Mouse (Mus musculus) liver, embryonic 11.5 days (tissue): ENCODE data around the gene Ramp2. TPM values are rescaled to one million over a fixed set of nuclear protein-coding genes. Genes with fewer than 3 reads are reported as not detected.
A peak's percentile ranks its signal among the peaks of the same experiment; 100 is the strongest.

ENCODE experiments used
- ATAC-seq: fragments of 200-750 bp; cut with Nextera tagmentation; replicated peaks from 2 replicates; pipeline ENCODE4 v1.8.0; 2017; ENCODE audit warnings: moderate number of reproducible peaks, mild to moderate bottlenecking, moderate TSS enrichment, moderate library complexity; ENCODE audit not compliant: low FRiP score
- DNase-seq: peaks from one replicate; pipeline ENCODE4 v3.0.0-alpha.2; 2017; ENCODE audit warnings: low spot score
- H3K27ac ChIP-seq: fragments of 300-500 bp; sonication (generic); 2 replicates; pipeline ENCODE4 v1.5.1; 2014; ENCODE audit warnings: mild to moderate bottlenecking, low read depth, low read length, control low read depth
- H3K27me3 ChIP-seq: fragments of 300-500 bp; sonication (generic); replicated peaks from 2 replicates; pipeline ENCODE4 v1.6.1; 2014; ENCODE audit warnings: low read length, mixed read lengths; ENCODE audit not compliant: control insufficient read depth, insufficient read depth
- H3K36me3 ChIP-seq: fragments of 300-500 bp; sonication (generic); 2 replicates; pipeline ENCODE4 v1.6.1; 2014; ENCODE audit warnings: mild to moderate bottlenecking, low read length, moderate library complexity, mixed read lengths; ENCODE audit not compliant: control insufficient read depth, insufficient read depth
- H3K4me1 ChIP-seq: fragments of 300-500 bp; sonication (generic); replicated peaks from 2 replicates; pipeline ENCODE4 v1.6.1; 2014; ENCODE audit warnings: low read length, mixed read lengths; ENCODE audit not compliant: control insufficient read depth, insufficient read depth
- H3K4me2 ChIP-seq: fragments of 300-500 bp; sonication (generic); 2 replicates; pipeline ENCODE4 v1.6.1; 2014; ENCODE audit warnings: mild to moderate bottlenecking, control low read depth, moderate library complexity
- H3K4me3 ChIP-seq: fragments of 300-500 bp; sonication (generic); 2 replicates; pipeline ENCODE4 v1.5.1; 2014; ENCODE audit warnings: low read depth, low read length, control low read depth
- H3K9ac ChIP-seq: fragments of 300-500 bp; sonication (generic); 2 replicates; pipeline ENCODE4 v1.6.1; 2014; ENCODE audit warnings: low read depth, low read length, control low read depth
- H3K9me3 ChIP-seq: fragments of 300-500 bp; sonication (generic); 2 replicates; pipeline ENCODE4 v1.6.1; 2016; ENCODE audit warnings: low read length, inconsistent platforms, mixed read lengths; ENCODE audit not compliant: control insufficient read depth
- WGBS: fragments of 180-500 bp; shearing (Covaris S2); extraction: QIAGEN DNeasy Blood & Tissue Kit; methylation state at CpG from one replicate; pipeline ENCODE4 v1.1.7; 2014; 5-methylcytosine and 5-hydroxymethylcytosine counted together
- polyA plus RNA-seq: library from polyadenylated mRNA; unstranded; fragments of >200 nt; fragmentation: Nextera tagmentation; extraction: Ambion mirVana; gene quantifications from 2 replicates; pipeline ENCODE4 v1.2.1, GENCODE M21; 2014

The Ramp2 gene
- polyA plus RNA-seq, 1 experiment from 2014 or later = 64.2 TPM

DNA sequence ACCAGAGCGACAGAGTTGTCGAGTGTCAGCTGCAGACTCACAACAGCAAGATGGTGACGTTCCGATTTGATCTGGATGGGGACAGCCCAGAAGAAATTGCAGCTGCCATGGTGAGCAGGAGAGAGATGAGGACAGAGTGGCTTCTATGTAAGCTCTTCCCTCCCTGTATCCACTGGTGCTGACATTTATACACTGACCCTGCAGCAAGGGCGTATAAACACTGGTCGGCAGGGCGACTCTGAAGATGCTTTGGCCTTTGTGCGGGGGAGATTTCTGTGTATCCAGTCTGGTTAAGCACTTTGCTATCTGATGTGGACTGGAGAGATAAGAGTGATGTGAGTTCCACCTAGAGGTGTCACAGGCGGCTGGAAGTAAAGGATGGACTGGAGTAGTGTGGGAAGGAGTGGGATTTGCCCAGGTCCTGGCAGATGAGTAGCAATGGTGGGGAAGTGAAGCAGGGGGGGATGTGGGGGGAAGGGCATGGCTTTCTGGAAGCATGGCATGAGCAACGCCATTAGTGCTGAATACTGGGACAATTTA, 23.8 kb downstream of the Ramp2 start:
- 0 out of 2 replicates have a peak overlapping the region, but pooled peaks have one; percentile 50 for H3K27ac ChIP-seq

GRCm38 (mm10) chr11:101272446-101272845, 26.6 kb downstream of the Ramp2 start:
- no peak overlapping the region for H3K4me2 ChIP-seq
- H3K9me3 ChIP-seq = no peaks in the 10 kb centered on the region
- H3K36me3 ChIP-seq = peaks cover 5% of the 10 kb centered on the region; the same call in 1 of the 2 replicates
- DNase-seq (no peak), ATAC-seq (no peak)
- H3K9ac ChIP-seq = no peak overlapping the region
- peaks cover 18% of the 10 kb centered on the region for H3K4me1 ChIP-seq
- 81% methylated on average over 3 of the region's 3 CpGs for WGBS
- H3K4me3 ChIP-seq = no peak overlapping the region
- H3K27ac ChIP-seq = no peak overlapping the region
- no peaks in the 10 kb centered on the region; the same call in none of the 2 replicates for H3K27me3 ChIP-seq

More for the DNA sequence above, 23.8 kb downstream of the Ramp2 start:
- Histone ChIP-seq H3K36me3 (peaks cover 5% of the 10 kb centered on the region; the same call in 1 of the 2 replicates), H3K4me2 (peak overlapping the region; percentile 28; the same call in 1 of the 2 replicates), H3K4me1 (peaks cover 19% of the 10 kb centered on the region; the same call in 1 of the 2 replicates), H3K4me3 (no peak overlapping the region), H3K27me3 (peaks cover 10% of the 10 kb centered on the region), H3K9me3 (no peaks in the 10 kb centered on the region), H3K9ac (no peak overlapping the region)
- WGBS = 25% methylated on average over 10 of the region's 10 CpGs
- ATAC-seq (peak; percentile 45; the same call in 1 of the 2 replicates), DNase-seq (no peak)

GRCm38 (mm10) chr11:101275309-101275708, 29.5 kb downstream of the Ramp2 start:
- Histone ChIP-seq H3K4me2 (no peak overlapping the region), H3K4me3 (no peak overlapping the region), H3K36me3 (peaks cover 5% of the 10 kb centered on the region; the same call in 1 of the 2 replicates), H3K27ac (no peak overlapping the region), H3K27me3 (no peaks in the 10 kb centered on the region), H3K9me3 (no peaks in the 10 kb centered on the region), H3K9ac (no peak overlapping the region), H3K4me1 (peaks cover 14% of the 10 kb centered on the region)
- no peak for ATAC-seq
- no peak for DNase-seq
- 76% methylated on average over 4 of the region's 4 CpGs for WGBS

DNA sequence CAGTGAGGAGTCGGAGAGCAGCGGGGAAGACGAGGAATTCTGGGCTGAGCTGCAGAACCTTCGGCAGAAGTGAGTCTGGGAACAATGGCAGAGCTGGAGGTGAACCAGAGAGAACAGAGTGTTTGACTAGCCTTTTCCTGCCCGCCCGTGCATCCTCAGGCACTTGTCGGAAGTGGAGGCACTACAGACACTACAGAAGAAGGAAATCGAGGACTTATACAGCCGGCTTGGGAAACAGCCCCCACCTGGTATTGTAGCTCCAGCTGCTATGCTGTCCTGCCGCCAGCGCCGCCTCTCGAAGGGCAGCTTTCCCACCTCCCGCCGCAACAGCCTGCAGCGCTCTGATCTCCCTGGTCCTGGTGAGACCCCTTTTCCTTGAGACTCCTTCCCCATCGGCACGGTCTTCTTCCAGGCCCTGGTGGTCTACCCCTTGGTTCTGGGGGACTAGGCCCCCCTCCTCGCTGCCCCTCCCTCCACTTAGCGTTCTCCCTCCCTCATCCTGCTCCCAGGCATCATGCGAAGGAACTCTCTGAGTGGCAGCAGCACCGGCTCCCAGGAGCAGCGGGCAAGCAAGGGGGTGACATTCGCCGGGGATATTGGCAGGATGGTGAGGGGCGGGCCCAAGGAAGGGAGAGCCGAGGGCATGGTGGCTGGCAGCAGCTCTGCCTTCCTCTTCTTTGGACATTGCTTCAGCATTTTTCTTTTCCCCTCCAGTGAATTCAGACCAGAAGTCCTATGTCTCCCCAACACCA, 30.7 kb downstream of the Ramp2 start:
- no peak overlapping the region for H3K4me3 ChIP-seq
- ATAC-seq (no peak), DNase-seq (no peak)
- no peak overlapping the region for H3K4me2 ChIP-seq
- no peaks in the 10 kb centered on the region for H3K27me3 ChIP-seq
- H3K9me3 ChIP-seq = no peaks in the 10 kb centered on the region
- H3K9ac ChIP-seq = no peak overlapping the region; the same call in 1 of the 2 replicates
- H3K4me1 ChIP-seq = peaks cover 14% of the 10 kb centered on the region
- H3K27ac ChIP-seq = no peak overlapping the region
- H3K36me3 ChIP-seq = peaks cover 5% of the 10 kb centered on the region; the same call in 1 of the 2 replicates
- WGBS = 55% methylated on average over 27 of the region's 27 CpGs

DNA sequence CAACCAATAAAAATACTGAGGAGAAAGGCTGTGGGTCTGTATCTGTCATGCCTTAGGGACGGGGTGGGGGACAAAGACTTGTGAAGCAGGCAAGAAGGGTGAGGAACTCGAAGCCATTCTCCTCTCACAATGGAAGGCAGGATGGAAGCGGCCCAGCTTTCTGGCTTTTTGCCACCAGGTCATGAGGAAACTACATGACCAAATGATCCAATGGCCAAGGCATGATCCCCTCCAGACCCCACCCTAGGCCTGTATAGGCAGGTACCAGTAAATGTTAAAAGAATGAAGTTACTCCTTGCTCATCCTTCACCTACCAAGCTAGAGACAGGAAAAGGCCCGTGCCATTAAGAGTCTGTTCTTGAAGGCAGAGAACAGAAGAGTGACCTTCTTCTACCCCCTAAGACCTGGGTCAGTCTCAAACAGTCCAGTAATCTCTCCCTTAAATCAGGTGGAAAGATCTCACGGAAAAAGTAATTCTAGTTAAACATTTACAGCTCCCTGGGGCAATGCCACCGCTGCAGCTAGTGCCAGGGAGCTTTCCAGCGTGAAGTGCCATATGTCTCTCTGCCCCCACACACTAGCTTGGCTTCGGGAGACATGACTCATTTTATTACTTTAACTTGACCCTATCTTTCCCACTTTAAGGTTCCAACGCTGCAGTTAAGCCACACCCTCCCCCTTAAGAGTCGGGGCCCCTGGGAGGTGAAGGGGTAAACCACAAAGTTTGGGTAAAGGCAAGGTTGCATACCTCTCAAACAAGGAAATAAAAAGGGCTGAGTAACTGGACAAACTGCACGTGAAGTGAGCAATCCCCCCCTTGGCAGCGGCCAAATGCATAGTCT, 31.8 kb downstream of the Ramp2 start:
- Histone ChIP-seq H3K9ac (peak overlapping the region; percentile 84), H3K9me3 (no peaks in the 10 kb centered on the region), H3K27me3 (no peaks in the 10 kb centered on the region), H3K36me3 (peaks cover 5% of the 10 kb centered on the region; the same call in 1 of the 2 replicates), H3K27ac (peak overlapping the region; percentile 40), H3K4me3 (peak overlapping the region; percentile 84), H3K4me1 (peaks cover 14% of the 10 kb centered on the region), H3K4me2 (peak overlapping the region; percentile 83)
- ATAC-seq (no peak), DNase-seq (no peak)
- WGBS = 57% methylated on average over 12 of the region's 12 CpGs

- H3K4me1 ChIP-seq = peaks cover 16% of the 10 kb centered on the region
Measured at GRCm38 (mm10) chr11:101278223-101279192, 32.7 kb downstream of the Ramp2 start, which contains the start of the genes Cntd1 and Coa3. Cntd1 (plus strand) TSS chr11:101279012. Coa3 (minus strand) TSS chr11:101279114.

DNA sequence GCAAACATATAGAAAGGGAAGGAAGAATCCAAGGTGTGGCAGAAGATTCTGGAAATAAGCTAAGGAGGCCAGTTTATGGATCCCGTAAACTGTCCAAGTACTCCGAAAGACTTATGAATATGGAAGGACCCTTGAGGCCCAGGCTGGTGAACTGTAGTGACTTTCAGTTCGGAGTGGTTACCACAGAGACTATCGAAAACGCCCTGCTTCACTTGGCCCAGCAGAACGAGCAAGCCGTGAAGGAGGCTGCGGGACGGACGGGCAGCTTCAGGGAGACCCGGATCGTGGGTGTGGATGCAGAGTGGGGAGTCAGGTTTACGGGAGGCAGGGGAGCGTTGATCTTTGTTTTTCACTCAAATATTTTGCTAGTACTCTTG, 33.4 kb downstream of the Ramp2 start:
- peak overlapping the region; percentile 84 for H3K4me3 ChIP-seq
- H3K4me2 ChIP-seq = peak overlapping the region; percentile 83
- H3K9me3 ChIP-seq = no peaks in the 10 kb centered on the region
- ATAC-seq (peak; percentile 34), DNase-seq (no peak)
- H3K9ac ChIP-seq = peak overlapping the region; percentile 84
- no peaks in the 10 kb centered on the region for H3K27me3 ChIP-seq
- 57% methylated on average over 14 of the region's 14 CpGs for WGBS
- peaks cover 16% of the 10 kb centered on the region for H3K4me1 ChIP-seq
- H3K27ac ChIP-seq = no peak overlapping the region
- peaks cover 3% of the 10 kb centered on the region; the same call in 1 of the 2 replicates for H3K36me3 ChIP-seq

More at GRCm38 (mm10) chr11:101278223-101279192, 32.7 kb downstream of the Ramp2 start, which contains the start of the genes Cntd1 and Coa3:
- H3K4me3 ChIP-seq = peak within 1 kb of the TSS; percentile 84
- H3K4me2 ChIP-seq = peak within 1 kb of the TSS; percentile 83
- H3K36me3 ChIP-seq = peaks cover 5% of the 10 kb centered on the region; the same call in 1 of the 2 replicates
- 7% methylated on average over 45 of the region's 45 CpGs for WGBS
- H3K27ac ChIP-seq = peak within 1 kb of the TSS; percentile 40
- H3K9me3 ChIP-seq = no peaks in the 10 kb centered on the region
- DNase-seq = peak; percentile 79
- H3K27me3 ChIP-seq = no peaks in the 10 kb centered on the region
- peak; percentile 94 for ATAC-seq
- H3K9ac ChIP-seq = peak within 1 kb of the TSS; percentile 84
